Mouse (Mus musculus) bone marrow macrophage, adult 2 months (primary cell): Measurements from ENCODE around the gene Krt15.

Source experiments
- CTCF ChIP-seq: IDR thresholded peaks from 2 replicates; pipeline ENCODE4 v1.5.1; 2012; ENCODE audit warnings: low read depth, mild to moderate bottlenecking, low read length, moderate library complexity
- POLR2A ChIP-seq: IDR thresholded peaks from 2 replicates; pipeline ENCODE4 v1.6.1; 2012; ENCODE audit warnings: mild to moderate bottlenecking, low read depth, low read length, borderline replicate concordance

- TF ChIP-seq CTCF: no peak
- no peak for TF ChIP-seq POLR2A
Observed at GRCm38 (mm10) chr11:100178307-100178706, 42.6 kb upstream of the Krt15 start.
